Mouse (Mus musculus): ENCODE measurements at regions not wholly inside any gene's neighbourhood (a gene's known extent, or its start where the extent isn't known, plus 50 kb on each side); places are given as distances from the start of the nearest gene placed in this dataset.
A peak's percentile ranks its signal among the peaks of the same experiment; 100 is the strongest.

DNA sequence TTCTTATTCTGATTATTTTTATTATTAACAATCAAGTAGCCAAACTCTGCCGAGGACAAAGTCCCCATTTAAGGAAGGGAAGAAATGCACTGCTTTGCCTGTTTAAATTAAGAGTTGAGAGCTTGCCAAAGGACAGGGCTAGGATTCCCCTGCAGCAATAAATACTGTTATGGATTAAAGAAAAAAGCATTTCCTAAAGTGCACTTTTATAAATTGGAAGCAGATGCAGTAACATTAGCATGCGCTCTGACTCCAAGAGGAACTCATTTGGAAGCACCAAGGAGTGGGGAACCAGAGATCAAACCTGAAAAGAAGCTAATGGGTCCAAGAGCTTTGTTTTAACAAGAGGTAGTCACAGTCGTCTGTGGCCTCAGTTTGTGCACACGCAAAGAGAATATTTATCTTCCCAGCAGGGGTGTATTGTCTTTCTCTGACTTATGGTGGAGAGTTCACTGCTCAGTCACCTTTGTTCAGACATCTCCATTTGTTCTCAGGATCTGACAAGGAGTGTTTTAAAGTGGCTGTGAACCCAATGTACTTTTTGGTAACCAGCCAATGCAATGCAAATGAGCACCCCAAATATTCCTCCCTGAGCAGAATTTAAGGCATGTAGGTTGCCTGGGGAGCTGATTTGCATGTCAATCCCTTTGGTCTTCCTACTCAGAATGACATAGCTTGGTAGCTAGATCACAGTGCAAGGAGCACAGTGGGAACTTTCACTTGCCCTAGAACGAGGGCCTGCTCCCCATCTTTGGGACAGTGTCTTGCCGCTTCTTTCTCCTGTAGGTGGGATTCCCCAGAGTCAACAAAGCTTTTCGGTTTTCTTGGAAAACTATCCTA, 119.1 kb upstream of the Nbea start:
- no peak for DNase-seq (ENCODE audit: low spot score in 2 of 2)

DNA sequence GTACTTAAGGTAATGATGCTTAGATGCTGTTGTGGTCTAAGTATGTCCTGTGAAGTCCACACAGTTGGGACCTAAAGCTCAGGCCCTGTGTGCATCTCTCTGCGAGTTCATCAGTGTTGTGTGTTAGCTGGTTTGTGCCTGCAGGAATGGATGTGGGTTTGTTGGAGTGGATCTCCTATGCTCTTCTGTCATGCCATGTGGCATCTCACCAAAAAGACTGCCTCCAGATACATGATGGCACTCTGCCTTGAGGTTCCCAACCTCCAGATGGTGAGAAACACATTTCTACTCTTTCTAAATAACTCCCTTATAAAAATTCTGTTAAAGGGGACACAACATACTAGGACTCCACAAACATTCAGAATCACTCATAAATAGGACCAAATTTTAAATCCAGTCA, 117.3 kb upstream of the Nbea start:
- DNase-seq (ENCODE audit: low spot score in 2 of 2), result no peak

- no peak for DNase-seq (ENCODE audit: low spot score in 2 of 2)
These were observed 112.1 kb upstream of the Nbea start for GRCm38 (mm10) chr3:56295578-56295977.

DNA sequence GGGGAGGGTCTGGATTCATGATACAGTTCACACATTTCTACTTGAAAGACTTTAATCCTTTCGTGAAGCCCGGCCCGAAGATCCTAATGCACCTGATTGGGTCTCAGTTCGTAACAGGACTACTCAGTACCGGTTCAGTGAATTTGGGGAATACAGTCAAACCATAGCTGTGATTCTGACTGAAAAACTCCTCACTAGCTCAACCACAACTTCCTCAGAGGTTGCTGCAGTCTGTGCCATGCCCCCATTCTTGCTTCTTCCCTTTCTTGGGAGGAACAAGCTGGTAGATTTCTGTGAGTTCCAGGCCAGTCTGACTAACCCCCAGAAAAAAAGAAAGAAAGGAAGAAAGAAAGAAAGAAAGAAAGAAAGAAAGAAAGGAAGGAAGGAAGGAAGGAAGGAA, 98.0 kb upstream of the Nbea start:
- no peak for DNase-seq (ENCODE audit: low spot score in 2 of 2)

GRCm38 (mm10) chr3:56280330-56280957, 96.9 kb upstream of the Nbea start:
- peak; percentile 1 to 4 for DNase-seq (ENCODE audit: low spot score in 2 of 2)

DNA sequence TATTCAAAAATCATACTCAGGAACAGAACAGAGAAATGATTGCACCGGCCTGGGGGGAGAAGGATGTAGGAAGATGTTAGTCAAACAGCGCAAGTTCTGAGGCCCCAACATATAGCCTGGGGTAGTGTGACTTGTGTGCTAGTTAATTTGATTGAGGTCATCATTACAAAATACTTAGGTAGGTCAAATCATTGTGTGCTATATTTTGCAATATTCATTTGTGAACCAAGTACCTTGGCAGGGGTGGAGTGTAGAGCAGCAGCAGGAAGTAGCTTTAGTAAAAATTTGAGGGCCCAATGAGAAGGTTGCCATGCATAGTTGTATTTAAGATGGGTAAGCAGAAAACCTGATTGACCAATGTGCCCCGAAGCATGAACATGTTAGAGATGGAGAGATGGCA, 89.1 kb upstream of the Nbea start:
- no peak for DNase-seq (ENCODE audit: low spot score in 2 of 2)

DNA sequence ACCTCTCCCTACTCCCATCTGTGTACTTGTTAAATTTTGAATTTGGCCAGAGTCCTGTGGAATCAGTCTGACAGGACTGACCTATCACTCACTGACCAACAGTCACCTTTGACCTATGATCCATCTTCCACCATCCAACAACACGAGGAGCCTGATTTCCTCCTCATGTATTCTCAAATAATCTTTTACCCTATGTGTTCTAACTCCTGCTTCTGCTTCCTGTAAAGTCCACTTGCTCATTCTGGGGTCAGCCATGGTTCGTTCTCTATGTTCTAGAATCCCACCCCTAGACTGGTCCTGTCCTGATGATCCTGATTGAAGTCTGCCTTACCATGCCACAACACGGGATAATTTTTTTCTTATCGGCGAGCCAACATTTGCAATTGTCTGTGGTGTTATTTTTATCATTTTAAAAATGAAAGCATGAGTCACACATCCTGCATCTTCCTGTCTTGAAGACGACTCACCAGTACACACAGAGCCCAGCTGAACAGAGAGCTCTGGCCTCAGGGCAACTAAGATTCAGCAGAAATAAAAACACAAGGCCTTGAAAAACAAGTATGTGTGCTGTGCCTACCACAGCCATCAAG, 86.8 kb upstream of the Nbea start:
- DNase-seq (ENCODE audit: low spot score in 2 of 2), result peak in 1 of 2 experiments; percentile 4

DNA sequence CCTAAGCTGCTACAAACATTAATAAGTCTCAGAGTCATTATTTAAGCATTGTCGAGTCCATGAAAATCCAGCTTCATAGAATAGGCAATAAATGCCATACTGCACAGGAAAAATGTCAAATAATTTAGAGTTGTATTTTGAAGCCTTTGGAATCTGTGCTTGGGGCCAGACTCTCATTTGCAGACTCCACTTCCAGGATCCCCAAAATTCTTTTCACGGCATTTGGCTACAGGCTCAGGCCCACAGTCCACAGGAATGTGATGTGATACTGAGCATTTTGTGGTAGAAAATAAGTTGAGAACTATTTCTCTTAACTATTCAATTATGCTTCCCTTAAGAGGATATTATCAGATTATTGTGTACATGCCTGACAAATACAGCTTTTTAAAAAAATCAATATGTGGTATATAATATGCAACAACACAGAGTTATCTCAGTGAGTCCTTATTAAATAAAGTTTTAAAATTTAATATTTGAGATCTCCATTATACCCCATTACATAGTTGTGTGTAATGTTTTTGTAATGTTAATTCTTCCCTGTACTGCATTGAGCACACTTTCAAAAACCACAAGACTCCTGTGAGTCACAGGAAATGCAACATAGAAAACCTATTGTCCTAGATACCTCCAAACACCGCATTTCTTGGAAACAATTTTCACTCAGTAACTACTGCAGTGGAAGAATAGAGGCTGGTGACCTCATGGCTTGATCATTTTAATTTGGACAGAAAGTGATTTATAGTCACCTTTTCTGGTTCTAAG, 78.5 kb upstream of the Nbea start:
- DNase-seq (ENCODE audit: low spot score in 2 of 2), result no peak

DNA sequence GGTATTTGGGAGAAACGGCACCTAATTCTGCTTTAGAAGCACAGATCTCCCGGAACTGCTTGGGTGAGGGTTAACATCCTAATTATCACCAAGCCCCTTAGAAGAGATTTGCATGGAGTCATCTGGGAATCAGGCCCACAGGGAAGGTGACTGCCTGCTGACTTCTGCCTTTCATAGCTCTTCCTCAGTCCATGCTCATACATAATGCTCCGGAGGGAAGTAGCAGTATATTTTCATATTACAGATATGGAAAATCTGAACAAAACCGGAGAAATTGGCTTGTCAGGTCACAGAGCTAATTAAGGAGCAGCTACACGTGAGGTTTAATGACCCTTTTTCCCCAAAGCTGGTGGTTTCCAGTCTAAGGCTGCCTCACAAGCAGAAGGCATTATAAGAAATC, 72.8 kb upstream of the Nbea start:
- no peak for DNase-seq (ENCODE audit: low spot score in 2 of 2)

DNA sequence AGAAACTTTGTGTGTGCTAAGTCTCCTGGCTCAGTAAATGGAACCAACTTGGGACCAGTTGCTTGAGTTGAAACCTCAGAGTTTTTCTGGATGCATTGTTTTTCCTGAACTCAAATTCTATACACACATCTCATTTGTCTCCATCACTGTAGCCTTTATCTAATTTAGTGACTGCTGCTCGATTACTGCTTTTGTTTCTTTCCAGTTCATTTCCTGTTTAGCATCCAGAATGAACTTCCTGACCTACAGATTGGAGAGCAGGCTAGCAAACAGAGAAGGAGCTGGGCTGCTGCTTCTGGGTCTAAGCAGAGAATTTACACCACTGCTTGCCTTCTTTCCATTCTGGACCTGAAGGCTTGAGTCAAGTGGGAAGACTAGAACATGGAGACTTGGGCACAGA, 60.9 kb upstream of the Nbea start:
- DNase-seq (ENCODE audit: low spot score in 2 of 2), result no peak

DNA sequence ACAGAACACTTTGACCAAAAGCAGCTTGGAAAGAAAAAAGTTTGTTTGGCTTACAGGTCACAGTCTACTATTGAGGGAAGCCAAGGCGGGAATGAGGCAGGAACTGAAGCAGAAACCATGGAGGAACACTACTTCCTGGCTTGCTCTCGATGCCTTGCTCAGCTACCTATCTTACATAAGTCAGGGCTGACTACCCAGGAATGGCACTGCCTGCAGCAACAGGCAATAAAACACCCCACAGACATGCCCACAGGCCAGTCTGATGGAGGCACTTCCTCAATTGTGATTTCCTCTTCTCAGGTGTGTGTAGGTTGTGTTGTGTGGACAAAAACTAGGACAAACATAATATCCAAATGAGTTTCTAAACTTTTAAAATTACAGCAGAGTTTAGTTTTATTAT, 54.7 kb upstream of the Nbea start:
- DNase-seq (ENCODE audit: low spot score in 2 of 2), result no peak

GRCm38 (mm10) chr3:56236163-56236562, 52.7 kb upstream of the Nbea start:
- DNase-seq (ENCODE audit: low spot score in 2 of 2), result no peak
